Mouse (Mus musculus) spleen, adult 2 months (tissue): ENCODE data around the gene Cnst.
A peak's percentile ranks its signal among the peaks of the same experiment; 100 is the strongest.

Experiments used
- CTCF ChIP-seq: fragments of 200-500 bp; IDR thresholded peaks from 2 replicates; pipeline ENCODE4 v1.5.1; 2011; ENCODE audit warnings: mild to moderate bottlenecking, inconsistent platforms; ENCODE audit not compliant: insufficient read depth, insufficient read length, insufficient replicate concordance; ENCODE audit errors: extremely low read depth
- POLR2A ChIP-seq: fragments of 200-500 bp; IDR thresholded peaks from 2 replicates; pipeline ENCODE4 v1.6.1; 2011; ENCODE audit warnings: low read depth, low read length, inconsistent platforms

DNA sequence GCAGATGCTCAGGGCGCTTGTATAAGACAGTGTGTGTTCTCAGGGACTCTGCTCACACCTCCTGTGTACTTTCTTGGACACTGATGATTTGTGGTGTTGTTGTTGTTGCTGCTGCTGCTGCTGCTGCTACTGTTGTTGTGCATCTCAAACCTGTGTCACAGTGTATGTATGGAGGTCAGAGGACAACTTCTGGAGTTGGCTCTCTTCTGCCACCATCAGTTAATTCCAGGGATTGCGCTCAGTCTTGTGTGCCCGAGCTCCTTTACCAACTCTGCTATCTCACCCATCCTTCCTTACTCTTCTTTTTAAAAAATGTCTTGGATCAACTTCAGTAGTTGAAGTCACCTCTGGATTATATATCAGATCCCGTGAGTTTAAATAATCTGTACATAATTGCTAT is 78.2 kb downstream of the Cnst start:
- peak; percentile 38; the same call in 1 of the 2 replicates for TF ChIP-seq CTCF
- TF ChIP-seq POLR2A, result no peak
